Mouse (Mus musculus): ENCODE measurements around the gene Egfl8.

Gene Egfl8

DNA sequence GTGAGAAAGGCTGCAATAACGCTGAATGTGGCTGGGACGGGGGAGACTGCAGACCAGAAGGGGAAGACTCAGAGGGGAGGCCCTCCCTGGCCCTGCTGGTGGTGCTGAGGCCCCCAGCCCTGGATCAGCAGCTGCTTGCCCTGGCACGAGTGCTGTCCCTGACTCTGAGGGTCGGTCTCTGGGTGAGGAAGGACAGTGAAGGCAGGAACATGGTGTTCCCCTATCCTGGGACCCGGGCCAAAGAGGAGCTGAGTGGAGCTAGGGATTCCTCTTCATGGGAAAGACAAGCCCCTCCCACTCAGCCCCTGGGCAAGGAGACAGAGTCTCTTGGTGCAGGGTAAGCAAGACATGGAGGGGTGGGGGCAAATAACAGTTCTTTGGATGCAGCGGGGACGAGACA is 32.4 kb downstream of the Egfl8 start:
- DNase-seq (ENCODE audit: extremely low read depth, low read depth, low spot score) = no peak

DNA sequence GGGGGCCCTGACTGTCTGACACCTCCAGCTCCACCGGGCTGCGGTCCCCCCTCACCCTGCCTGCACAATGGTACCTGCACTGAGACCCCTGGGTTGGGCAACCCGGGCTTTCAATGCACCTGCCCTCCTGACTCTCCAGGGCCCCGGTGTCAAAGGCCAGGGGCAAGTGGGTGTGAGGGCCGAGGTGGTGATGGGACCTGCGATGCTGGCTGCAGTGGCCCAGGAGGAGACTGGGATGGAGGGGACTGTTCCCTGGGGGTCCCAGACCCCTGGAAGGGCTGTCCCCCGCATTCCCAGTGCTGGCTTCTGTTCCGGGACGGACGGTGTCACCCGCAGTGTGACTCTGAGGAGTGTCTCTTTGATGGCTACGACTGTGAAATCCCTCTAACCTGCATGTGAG is 33.2 kb downstream of the Egfl8 start:
- DNase-seq (ENCODE audit: extremely low read depth, low read depth, low spot score) = no peak

DNA sequence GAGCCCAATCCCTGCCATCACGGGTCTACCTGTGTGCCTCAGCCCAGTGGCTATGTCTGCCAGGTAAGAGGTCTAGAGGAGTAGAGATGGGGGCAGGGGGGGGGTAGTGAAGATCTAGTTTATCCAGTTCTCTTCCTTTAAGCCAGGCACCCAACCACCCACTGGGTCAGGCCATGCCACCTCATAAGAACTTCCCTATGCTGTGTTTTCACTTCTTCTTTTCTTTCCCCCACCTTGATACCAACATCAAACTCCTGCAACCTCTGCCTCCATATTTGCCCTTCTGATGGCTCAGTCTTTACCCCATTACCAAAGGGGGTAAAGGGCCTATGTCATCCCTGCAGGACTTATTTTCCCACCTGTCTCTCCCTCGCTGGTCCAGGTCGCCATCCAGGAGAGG is 37.7 kb downstream of the Egfl8 start:
- DNase-seq (ENCODE audit: extremely low read depth, low read depth, low spot score) = no peak

DNA sequence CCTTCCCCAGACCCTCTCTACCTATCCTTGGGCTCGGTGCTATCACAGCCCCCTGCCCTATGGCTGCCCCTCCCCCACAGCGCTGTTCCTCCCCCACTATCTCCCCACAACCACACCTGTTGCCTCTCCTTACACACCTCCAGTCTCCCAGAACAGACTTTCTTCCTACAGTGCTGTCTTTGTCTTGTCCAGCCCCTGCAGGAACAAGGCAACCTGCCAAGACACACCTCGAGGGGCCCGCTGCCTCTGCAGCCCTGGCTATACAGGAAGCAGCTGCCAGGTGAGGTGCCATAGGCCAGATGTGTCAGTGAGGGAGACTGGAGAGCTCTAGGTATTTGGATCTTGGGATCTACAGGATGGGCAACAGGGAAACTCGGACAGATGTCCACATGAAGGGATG is 39.2 kb downstream of the Egfl8 start:
- DNase-seq (ENCODE audit: extremely low read depth, low read depth, low spot score) = no peak

DNA sequence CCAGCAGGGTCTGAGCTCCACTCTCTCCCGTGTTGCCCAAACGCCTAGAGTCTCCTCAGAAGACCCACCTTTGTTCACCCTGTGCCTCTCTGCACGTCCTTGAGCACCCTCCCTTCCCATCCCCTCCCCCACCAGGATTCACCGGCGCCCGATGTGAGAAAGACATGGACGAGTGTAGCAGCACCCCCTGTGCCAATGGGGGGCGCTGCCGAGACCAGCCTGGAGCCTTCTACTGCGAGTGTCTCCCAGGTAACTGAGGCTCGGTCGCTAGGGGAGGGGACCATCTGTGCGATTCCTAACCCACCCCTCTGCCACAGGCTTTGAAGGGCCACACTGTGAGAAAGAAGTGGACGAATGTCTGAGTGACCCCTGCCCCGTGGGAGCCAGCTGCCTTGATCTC is 43.4 kb downstream of the Egfl8 start:
- no peak for DNase-seq (ENCODE audit: extremely low read depth, low read depth, low spot score)

DNA sequence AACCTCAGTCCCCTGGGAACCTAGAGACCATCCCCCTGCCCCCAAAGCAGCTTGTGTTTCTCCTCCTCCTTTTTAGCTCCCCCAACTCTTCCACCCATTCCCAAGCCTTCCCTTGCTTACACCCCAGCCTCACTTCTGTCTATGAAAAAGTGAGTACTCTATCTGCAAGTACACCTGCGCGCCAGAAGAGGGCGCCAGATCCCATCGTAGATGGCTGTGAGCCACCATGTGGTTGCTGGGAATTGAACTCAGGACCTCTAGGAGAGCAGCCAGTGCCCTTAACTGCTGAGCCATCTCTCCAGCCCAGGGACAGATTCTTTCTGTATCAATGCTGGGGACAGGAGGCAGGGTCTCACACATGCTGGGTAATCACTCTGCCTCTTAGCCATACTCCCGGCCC is 43.9 kb downstream of the Egfl8 start:
- no peak for DNase-seq (ENCODE audit: extremely low read depth, low read depth, low spot score)

DNA sequence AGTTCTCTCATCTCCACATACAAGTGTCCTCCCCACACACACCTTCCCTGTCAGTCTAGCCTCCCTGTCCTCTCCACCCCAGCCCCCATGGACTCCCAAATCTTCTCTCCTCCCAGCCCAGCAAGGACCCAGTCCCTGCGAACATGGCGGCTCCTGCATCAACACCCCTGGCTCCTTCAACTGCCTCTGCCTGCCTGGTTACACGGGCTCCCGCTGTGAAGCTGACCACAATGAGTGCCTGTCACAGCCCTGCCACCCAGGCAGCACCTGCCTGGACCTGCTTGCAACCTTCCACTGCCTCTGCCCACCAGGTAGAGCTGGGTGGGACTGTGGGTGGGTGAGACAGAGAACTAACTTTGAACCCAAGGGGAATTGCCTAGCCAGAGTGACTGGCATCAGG is 45.9 kb downstream of the Egfl8 start:
- DNase-seq (ENCODE audit: extremely low read depth, low read depth, low spot score) = no peak

DNA sequence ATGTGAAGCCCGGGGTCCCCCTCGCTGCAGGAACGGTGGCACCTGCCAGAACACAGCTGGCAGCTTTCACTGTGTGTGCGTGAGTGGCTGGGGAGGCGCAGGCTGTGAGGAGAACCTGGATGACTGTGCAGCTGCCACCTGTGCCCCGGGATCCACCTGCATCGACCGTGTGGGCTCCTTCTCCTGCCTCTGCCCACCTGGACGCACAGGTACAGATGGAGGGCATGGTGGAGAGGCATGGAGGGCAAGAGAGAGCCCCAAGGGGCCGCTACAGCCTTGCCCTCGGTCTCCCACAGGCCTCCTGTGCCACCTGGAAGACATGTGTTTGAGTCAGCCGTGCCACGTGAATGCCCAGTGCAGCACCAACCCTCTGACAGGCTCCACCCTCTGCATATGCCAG is 47.4 kb downstream of the Egfl8 start:
- DNase-seq (ENCODE audit: extremely low read depth, low read depth, low spot score) = no peak

DNA sequence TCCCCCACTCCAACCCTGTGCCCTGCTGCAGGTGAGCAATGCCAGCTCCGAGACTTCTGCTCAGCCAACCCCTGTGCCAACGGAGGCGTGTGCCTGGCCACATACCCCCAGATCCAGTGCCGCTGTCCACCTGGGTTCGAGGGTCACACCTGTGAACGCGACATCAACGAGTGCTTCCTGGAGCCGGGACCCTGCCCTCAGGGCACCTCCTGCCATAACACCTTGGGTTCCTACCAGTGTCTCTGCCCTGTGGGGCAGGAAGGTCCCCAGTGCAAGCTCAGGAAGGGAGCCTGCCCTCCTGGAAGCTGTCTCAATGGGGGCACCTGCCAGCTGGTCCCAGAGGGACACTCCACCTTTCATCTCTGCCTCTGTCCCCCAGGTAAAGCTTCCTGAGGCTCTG is 48.5 kb downstream of the Egfl8 start:
- no peak for DNase-seq (ENCODE audit: extremely low read depth, low read depth, low spot score)

DNA sequence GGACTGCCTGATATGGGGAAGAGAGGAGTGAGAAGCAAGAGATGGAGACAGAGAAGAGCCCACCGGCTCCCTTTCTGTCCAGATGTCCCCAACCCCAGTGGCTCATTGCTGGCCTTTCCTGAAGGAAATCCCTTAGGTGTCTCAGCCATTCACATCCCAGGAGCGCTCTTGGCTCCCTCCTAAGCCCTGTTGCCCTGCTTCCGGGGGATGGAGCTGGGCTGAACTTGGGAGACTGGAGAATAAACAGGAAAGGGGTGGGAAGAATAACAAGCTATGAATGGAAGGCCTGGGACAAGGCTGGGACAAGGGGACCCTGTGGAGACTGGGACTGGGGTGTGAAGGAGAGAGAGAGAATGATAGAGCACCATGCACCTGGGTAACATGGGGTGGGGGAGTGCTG is 51.0 kb downstream of the Egfl8 start:
- no peak for DNase-seq (ENCODE audit: extremely low read depth, low read depth, low spot score)

DNA sequence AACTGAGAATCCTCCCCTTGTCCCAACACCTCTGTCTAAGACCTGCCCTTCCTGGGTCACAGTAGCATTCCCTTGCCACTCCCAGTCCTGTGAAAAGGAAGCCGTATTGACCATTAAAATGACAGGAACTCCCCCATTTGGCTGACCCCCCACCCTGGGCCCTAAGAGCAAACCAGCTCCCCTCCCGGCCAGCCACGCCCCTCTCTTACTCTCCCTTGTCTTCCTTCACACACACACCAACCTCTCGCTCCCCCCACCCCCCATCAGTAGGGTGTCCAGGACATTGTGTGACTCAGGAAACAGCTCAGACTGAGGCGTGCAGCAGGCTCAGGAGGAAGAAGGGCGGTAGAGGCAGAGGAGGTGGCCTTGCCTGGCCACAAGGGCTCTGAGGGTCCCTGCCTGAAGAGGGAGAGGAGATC is 51.8 kb downstream of the Egfl8 start, which contains the start of gene Notch4:
Gene Notch4 (plus strand): TSS at position 266 of the 419 bp plus-strand sequence.
- no peak for DNase-seq (ENCODE audit: extremely low read depth, low read depth, low spot score)

DNA sequence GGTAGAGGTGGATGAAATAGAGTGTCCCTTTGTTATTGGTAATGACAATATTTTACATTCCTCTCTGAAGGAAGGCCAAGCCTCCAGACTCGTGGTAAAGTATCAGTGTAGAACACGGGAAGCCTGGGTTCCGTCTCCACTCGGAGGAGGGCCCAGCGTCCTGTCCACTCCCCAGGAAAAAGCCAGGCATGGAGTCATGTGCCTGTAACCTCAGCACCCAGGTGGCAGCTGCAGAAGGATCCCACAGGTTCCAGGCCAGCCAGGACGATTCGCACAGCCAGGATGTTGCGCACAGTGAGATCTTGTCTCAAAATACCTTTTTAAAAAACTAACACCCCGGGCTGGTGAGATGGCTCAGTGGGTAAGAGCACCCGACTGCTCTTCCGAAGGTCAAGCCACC is 52.4 kb downstream of the Egfl8 start:
- DNase-seq (ENCODE audit: extremely low read depth, low read depth, low spot score) = no peak
